Mouse (Mus musculus): ENCODE results near the gene Myom3.
"Not testable (repeated sequence)": the region's sequence is repeated elsewhere in the genome, so short reads cannot be mapped to it uniquely, and the experiment has no call there.

The Myom3 gene

GRCm38 (mm10) chr4:135759356-135759976 is at the start of gene Myom3:
Myom3 (plus strand) TSS chr4:135759715.
- DNase-seq (ENCODE audit: low spot score) = no peak

- no peak for DNase-seq (ENCODE audit: low spot score)
These were observed 49.1 kb upstream of the Myom3 start for GRCm38 (mm10) chr4:135710392-135710791.

GRCm38 (mm10) chr4:135714776-135715175 is 44.7 kb upstream of the Myom3 start:
- DNase-seq (ENCODE audit: low spot score) = no peak

- DNase-seq (ENCODE audit: low spot score) = not testable (repeated sequence)
These were observed 43.1 kb upstream of the Myom3 start for GRCm38 (mm10) chr4:135716438-135716837.

GRCm38 (mm10) chr4:135722540-135723290 is 36.8 kb upstream of the Myom3 start:
- DNase-seq (ENCODE audit: low spot score) = no peak

GRCm38 (mm10) chr4:135726416-135726815 is 33.1 kb upstream of the Myom3 start:
- no peak for DNase-seq (ENCODE audit: low spot score)

GRCm38 (mm10) chr4:135727817-135728216 is 31.7 kb upstream of the Myom3 start, which contains the start of gene Il22ra1:
Il22ra1 (plus strand) TSS chr4:135728172.
- peak; percentile 89 for DNase-seq (ENCODE audit: low spot score)

GRCm38 (mm10) chr4:135730204-135730603 is 29.3 kb upstream of the Myom3 start:
- no peak for DNase-seq (ENCODE audit: low spot score)

GRCm38 (mm10) chr4:135730951-135731350 is 28.6 kb upstream of the Myom3 start:
- no peak for DNase-seq (ENCODE audit: low spot score)

- no peak for DNase-seq (ENCODE audit: low spot score)
These were observed 25.6 kb upstream of the Myom3 start for GRCm38 (mm10) chr4:135733901-135734300.

- no peak for DNase-seq (ENCODE audit: low spot score)
These were observed 22.6 kb upstream of the Myom3 start for GRCm38 (mm10) chr4:135736903-135737302.

- DNase-seq (ENCODE audit: low spot score) = no peak
These were observed 21.3 kb upstream of the Myom3 start for GRCm38 (mm10) chr4:135738237-135738636.

GRCm38 (mm10) chr4:135739148-135739547 is 20.4 kb upstream of the Myom3 start:
- DNase-seq (ENCODE audit: low spot score) = no peak

- no peak for DNase-seq (ENCODE audit: low spot score)
These were observed 19.8 kb upstream of the Myom3 start for GRCm38 (mm10) chr4:135739672-135740071.

- no peak for DNase-seq (ENCODE audit: low spot score)
These were observed 16.0 kb upstream of the Myom3 start for GRCm38 (mm10) chr4:135743520-135743919.

GRCm38 (mm10) chr4:135744726-135745448 is 14.6 kb upstream of the Myom3 start:
- DNase-seq (ENCODE audit: low spot score) = no peak

GRCm38 (mm10) chr4:135745613-135746012 is 13.9 kb upstream of the Myom3 start:
- DNase-seq (ENCODE audit: low spot score) = no peak

- DNase-seq (ENCODE audit: low spot score) = no peak
These were observed 8.6 kb upstream of the Myom3 start for GRCm38 (mm10) chr4:135750896-135751295.

GRCm38 (mm10) chr4:135752106-135752778 is 7.3 kb upstream of the Myom3 start:
- no peak for DNase-seq (ENCODE audit: low spot score)

GRCm38 (mm10) chr4:135752779-135753164 is 6.7 kb upstream of the Myom3 start:
- peak; percentile 80 for DNase-seq (ENCODE audit: low spot score)

- DNase-seq (ENCODE audit: low spot score) = no peak
These were observed 1.2 kb upstream of the Myom3 start for GRCm38 (mm10) chr4:135758331-135758730.

GRCm38 (mm10) chr4:135758825-135759224 is 690 bp upstream of the Myom3 start:
- DNase-seq (ENCODE audit: low spot score) = no peak

Data from yolk sac, embryonic 10.5 days (tissue).